Mouse (Mus musculus): ENCODE data around the gene Kat6b. TPM values are rescaled to one million over a fixed set of nuclear protein-coding genes. Genes with fewer than 3 reads are reported as not detected.

Gene Kat6b
- polyA plus RNA-seq, 1 experiment: 11.5 TPM

- WGBS: 82% methylated on average over 4 of the region's 4 CpGs
- no peak overlapping the region for H3K27ac ChIP-seq (ENCODE audit: control insufficient read depth, insufficient read depth, low read depth, low read length, poor library complexity)
- H3K4me3 ChIP-seq (replicated peaks; ENCODE audit: control insufficient read depth, low read depth, low read length): no peak overlapping the region
- TF ChIP-seq POLR2A (IDR thresholded peaks at IDR 0.05; ENCODE audit: borderline replicate concordance, control insufficient read depth, low read depth, low read length): no peak
- TF ChIP-seq CTCF (IDR thresholded peaks at IDR 0.05; ENCODE audit: control insufficient read depth, insufficient read depth, low read length): no peak
- no peaks in the 10 kb centered on the region; the same call in 1 of the 2 replicates for H3K4me1 ChIP-seq (ENCODE audit: control insufficient read depth, insufficient read depth, low read length)
These were observed 127.7 kb downstream of the Kat6b start for GRCm38 (mm10) chr14:21608886-21609285.

GRCm38 (mm10) chr14:21610224-21610623 lies 129.0 kb downstream of the Kat6b start:
- TF ChIP-seq CTCF (IDR thresholded peaks at IDR 0.05; ENCODE audit: control insufficient read depth, insufficient read depth, low read length) (no peak), POLR2A (IDR thresholded peaks at IDR 0.05; ENCODE audit: borderline replicate concordance, control insufficient read depth, low read depth, low read length) (no peak)
- Histone ChIP-seq H3K4me3 (replicated peaks; ENCODE audit: control insufficient read depth, low read depth, low read length) (no peak overlapping the region), H3K27ac (ENCODE audit: control insufficient read depth, insufficient read depth, low read depth, low read length, poor library complexity) (no peak overlapping the region), H3K4me1 (ENCODE audit: control insufficient read depth, insufficient read depth, low read length) (no peaks in the 10 kb centered on the region)
- 16% methylated on average over 3 of the region's 3 CpGs for WGBS

GRCm38 (mm10) chr14:21613031-21613430 lies 131.8 kb downstream of the Kat6b start:
- no peak overlapping the region for H3K27ac ChIP-seq (ENCODE audit: control insufficient read depth, insufficient read depth, low read depth, low read length, poor library complexity)
- H3K4me3 ChIP-seq (replicated peaks; ENCODE audit: control insufficient read depth, low read depth, low read length): no peak overlapping the region
- 74% methylated on average over 6 of the region's 6 CpGs for WGBS
- TF ChIP-seq POLR2A (IDR thresholded peaks at IDR 0.05; ENCODE audit: borderline replicate concordance, control insufficient read depth, low read depth, low read length): no peak
- TF ChIP-seq CTCF (IDR thresholded peaks at IDR 0.05; ENCODE audit: control insufficient read depth, insufficient read depth, low read length): no peak
- no peaks in the 10 kb centered on the region for H3K4me1 ChIP-seq (ENCODE audit: control insufficient read depth, insufficient read depth, low read length)

- TF ChIP-seq CTCF (IDR thresholded peaks at IDR 0.05; ENCODE audit: control insufficient read depth, insufficient read depth, low read length) (no peak), POLR2A (IDR thresholded peaks at IDR 0.05; ENCODE audit: borderline replicate concordance, control insufficient read depth, low read depth, low read length) (no peak)
- no peak overlapping the region for H3K27ac ChIP-seq (ENCODE audit: control insufficient read depth, insufficient read depth, low read depth, low read length, poor library complexity)
- 82% methylated on average over 5 of the region's 5 CpGs for WGBS
- no peak overlapping the region for H3K4me3 ChIP-seq (replicated peaks; ENCODE audit: control insufficient read depth, low read depth, low read length)
- H3K4me1 ChIP-seq (ENCODE audit: control insufficient read depth, insufficient read depth, low read length): no peaks in the 10 kb centered on the region
These were observed 132.9 kb downstream of the Kat6b start for GRCm38 (mm10) chr14:21614103-21614502.

GRCm38 (mm10) chr14:21615853-21616252 lies 134.6 kb downstream of the Kat6b start:
- Histone ChIP-seq H3K4me1 (ENCODE audit: control insufficient read depth, insufficient read depth, low read length) (no peaks in the 10 kb centered on the region), H3K27ac (ENCODE audit: control insufficient read depth, insufficient read depth, low read depth, low read length, poor library complexity) (no peak overlapping the region), H3K4me3 (replicated peaks; ENCODE audit: control insufficient read depth, low read depth, low read length) (no peak overlapping the region)
- 39% methylated on average over 2 of the region's 2 CpGs for WGBS
- TF ChIP-seq POLR2A (IDR thresholded peaks at IDR 0.05; ENCODE audit: borderline replicate concordance, control insufficient read depth, low read depth, low read length) (no peak), CTCF (IDR thresholded peaks at IDR 0.05; ENCODE audit: control insufficient read depth, insufficient read depth, low read length) (no peak)

GRCm38 (mm10) chr14:21617221-21617980 lies 136.2 kb downstream of the Kat6b start:
- 48% methylated on average over 4 of the region's 4 CpGs for WGBS
- Histone ChIP-seq H3K27ac (ENCODE audit: control insufficient read depth, insufficient read depth, low read depth, low read length, poor library complexity) (no peak overlapping the region), H3K4me1 (ENCODE audit: control insufficient read depth, insufficient read depth, low read length) (no peaks in the 10 kb centered on the region), H3K4me3 (replicated peaks; ENCODE audit: control insufficient read depth, low read depth, low read length) (no peak overlapping the region)
- TF ChIP-seq POLR2A (IDR thresholded peaks at IDR 0.05; ENCODE audit: borderline replicate concordance, control insufficient read depth, low read depth, low read length) (no peak), CTCF (IDR thresholded peaks at IDR 0.05; ENCODE audit: control insufficient read depth, insufficient read depth, low read length) (no peak)

- TF ChIP-seq POLR2A (IDR thresholded peaks at IDR 0.05; ENCODE audit: borderline replicate concordance, control insufficient read depth, low read depth, low read length) (no peak), CTCF (IDR thresholded peaks at IDR 0.05; ENCODE audit: control insufficient read depth, insufficient read depth, low read length) (no peak)
- 79% methylated on average over 7 of the region's 7 CpGs for WGBS
- Histone ChIP-seq H3K27ac (ENCODE audit: control insufficient read depth, insufficient read depth, low read depth, low read length, poor library complexity) (no peak overlapping the region), H3K4me1 (ENCODE audit: control insufficient read depth, insufficient read depth, low read length) (no peaks in the 10 kb centered on the region; the same call in 1 of the 2 replicates), H3K4me3 (replicated peaks; ENCODE audit: control insufficient read depth, low read depth, low read length) (no peak overlapping the region)
These were observed 138.7 kb downstream of the Kat6b start for GRCm38 (mm10) chr14:21619951-21620350.

- 87% methylated on average over 9 of the region's 9 CpGs for WGBS
- no peak overlapping the region for H3K4me3 ChIP-seq (replicated peaks; ENCODE audit: control insufficient read depth, low read depth, low read length)
- no peak for TF ChIP-seq CTCF (IDR thresholded peaks at IDR 0.05; ENCODE audit: control insufficient read depth, insufficient read depth, low read length)
- TF ChIP-seq POLR2A (IDR thresholded peaks at IDR 0.05; ENCODE audit: borderline replicate concordance, control insufficient read depth, low read depth, low read length): no peak
These were observed 144.7 kb downstream of the Kat6b start for GRCm38 (mm10) chr14:21625946-21626345.

More at GRCm38 (mm10) chr14:21625946-21626345, 144.7 kb downstream of the Kat6b start:
- H3K4me1 ChIP-seq (ENCODE audit: control insufficient read depth, insufficient read depth, low read length): no peaks in the 10 kb centered on the region; the same call in 1 of the 2 replicates
- no peak overlapping the region for H3K27ac ChIP-seq (ENCODE audit: control insufficient read depth, insufficient read depth, low read depth, low read length, poor library complexity)

Measured in bone marrow, adult 2 months (tissue).